Mouse (Mus musculus) right cerebral cortex, postnatal 25 days (tissue): ENCODE measurements around the gene Plpp4.
A peak's percentile ranks its signal among the peaks of the same experiment; 100 is the strongest.

ENCODE experiments used
- DNase-seq: peaks from one replicate; pipeline ENCODE4 v3.0.0; 2022

Gene Plpp4

GRCm38 (mm10) chr7:129303356-129303755 is 46.5 kb downstream of the Plpp4 start:
- DNase-seq: no peak

- no peak for DNase-seq
These were observed 50.4 kb downstream of the Plpp4 start for GRCm38 (mm10) chr7:129307042-129307825.

GRCm38 (mm10) chr7:129308661-129309060 is 51.8 kb downstream of the Plpp4 start:
- DNase-seq: no peak

GRCm38 (mm10) chr7:129312521-129312920 is 55.7 kb downstream of the Plpp4 start:
- DNase-seq: no peak

GRCm38 (mm10) chr7:129313969-129314368 is 57.1 kb downstream of the Plpp4 start:
- DNase-seq: no peak

GRCm38 (mm10) chr7:129340096-129340495 is 83.3 kb downstream of the Plpp4 start:
- no peak for DNase-seq

- no peak for DNase-seq
These were observed 98.7 kb downstream of the Plpp4 start for GRCm38 (mm10) chr7:129355561-129355960.

- no peak for DNase-seq
These were observed 118.5 kb downstream of the Plpp4 start for GRCm38 (mm10) chr7:129375306-129375705.

- no peak for DNase-seq
These were observed 128.3 kb downstream of the Plpp4 start for GRCm38 (mm10) chr7:129385149-129385548.

- DNase-seq: no peak
These were observed 136.1 kb downstream of the Plpp4 start for GRCm38 (mm10) chr7:129392835-129393489.

GRCm38 (mm10) chr7:129396561-129396960 is 139.7 kb downstream of the Plpp4 start:
- no peak for DNase-seq

- no peak for DNase-seq
These were observed 142.2 kb downstream of the Plpp4 start for GRCm38 (mm10) chr7:129399071-129399470.

GRCm38 (mm10) chr7:129402695-129403364 is 146.0 kb downstream of the Plpp4 start:
- peak; percentile 34 for DNase-seq

GRCm38 (mm10) chr7:129406069-129406468 is 149.2 kb downstream of the Plpp4 start:
- DNase-seq: no peak

- no peak for DNase-seq
These were observed 155.9 kb downstream of the Plpp4 start for GRCm38 (mm10) chr7:129412695-129413094.

- DNase-seq: no peak
These were observed 158.3 kb downstream of the Plpp4 start for GRCm38 (mm10) chr7:129415179-129415578.

GRCm38 (mm10) chr7:129421181-129421580 is 164.3 kb downstream of the Plpp4 start:
- DNase-seq: no peak

GRCm38 (mm10) chr7:129425554-129425953 is 168.7 kb downstream of the Plpp4 start:
- no peak for DNase-seq

GRCm38 (mm10) chr7:129428794-129429193 is 172.0 kb downstream of the Plpp4 start:
- no peak for DNase-seq

- no peak for DNase-seq
These were observed 173.1 kb downstream of the Plpp4 start for GRCm38 (mm10) chr7:129429903-129430302.
